Mouse (Mus musculus) urinary bladder, postnatal 14 days (tissue): ENCODE measurements around the gene Wdr70.

Experiments used
- DNase-seq: peaks from one replicate; pipeline ENCODE4 v3.0.0; 2021; ENCODE audit warnings: low spot score

Wdr70 gene

GRCm38 (mm10) chr15:8030643-8031042 is 68.4 kb downstream of the Wdr70 start:
- DNase-seq: no peak

- DNase-seq: no peak
Measured at GRCm38 (mm10) chr15:8027503-8027902, 71.5 kb downstream of the Wdr70 start.

- no peak for DNase-seq
Measured at GRCm38 (mm10) chr15:8011418-8011817, 87.6 kb downstream of the Wdr70 start.

GRCm38 (mm10) chr15:8007413-8007812 is 91.6 kb downstream of the Wdr70 start:
- DNase-seq: no peak

- DNase-seq: no peak
Measured at GRCm38 (mm10) chr15:8006056-8006455, 93.0 kb downstream of the Wdr70 start.

- no peak for DNase-seq
Measured at GRCm38 (mm10) chr15:8005506-8005905, 93.5 kb downstream of the Wdr70 start.

GRCm38 (mm10) chr15:8003789-8004188 is 95.2 kb downstream of the Wdr70 start:
- no peak for DNase-seq

- no peak for DNase-seq
Measured at GRCm38 (mm10) chr15:7998843-7999546, 100.0 kb downstream of the Wdr70 start.

GRCm38 (mm10) chr15:7998095-7998494 is 100.9 kb downstream of the Wdr70 start:
- DNase-seq: no peak

- DNase-seq: no peak
Measured at GRCm38 (mm10) chr15:7993721-7994120, 105.3 kb downstream of the Wdr70 start.

- DNase-seq: no peak
Measured at GRCm38 (mm10) chr15:7990101-7990500, 108.9 kb downstream of the Wdr70 start.

GRCm38 (mm10) chr15:7987374-7987773 is 111.6 kb downstream of the Wdr70 start:
- no peak for DNase-seq

- DNase-seq: no peak
Measured at GRCm38 (mm10) chr15:7986274-7986673, 112.7 kb downstream of the Wdr70 start.

- no peak for DNase-seq
Measured at GRCm38 (mm10) chr15:7978640-7979039, 120.4 kb downstream of the Wdr70 start.

- DNase-seq: no peak
Measured at GRCm38 (mm10) chr15:7976775-7977174, 122.2 kb downstream of the Wdr70 start.

- no peak for DNase-seq
Measured at GRCm38 (mm10) chr15:7974368-7974767, 124.6 kb downstream of the Wdr70 start.

- no peak for DNase-seq
Measured at GRCm38 (mm10) chr15:7972528-7972927, 126.5 kb downstream of the Wdr70 start.

- DNase-seq: no peak
Measured at GRCm38 (mm10) chr15:7962786-7963185, 136.2 kb downstream of the Wdr70 start.

- no peak for DNase-seq
Measured at GRCm38 (mm10) chr15:7961489-7961888, 137.5 kb downstream of the Wdr70 start.

GRCm38 (mm10) chr15:7956899-7957298 is 142.1 kb downstream of the Wdr70 start:
- no peak for DNase-seq

- DNase-seq: no peak
Measured at GRCm38 (mm10) chr15:7950561-7950960, 148.4 kb downstream of the Wdr70 start.

GRCm38 (mm10) chr15:7941690-7942089 is 157.3 kb downstream of the Wdr70 start:
- DNase-seq: no peak

GRCm38 (mm10) chr15:7935571-7936165 is 163.3 kb downstream of the Wdr70 start:
- DNase-seq: no peak

- DNase-seq: no peak
Measured at GRCm38 (mm10) chr15:7934580-7934979, 164.4 kb downstream of the Wdr70 start.
